Mouse (Mus musculus): Measurements from ENCODE around the gene Gm49366. TPM values are rescaled to one million over a fixed set of nuclear protein-coding genes. Genes with fewer than 3 reads are reported as not detected.
"Not testable (repeated sequence)": the region's sequence is repeated elsewhere in the genome, so short reads cannot be mapped to it uniquely, and the experiment has no call there.

The Gm49366 gene
- polyA plus RNA-seq, 1 experiment from 2014 or later, result not detected

DNA sequence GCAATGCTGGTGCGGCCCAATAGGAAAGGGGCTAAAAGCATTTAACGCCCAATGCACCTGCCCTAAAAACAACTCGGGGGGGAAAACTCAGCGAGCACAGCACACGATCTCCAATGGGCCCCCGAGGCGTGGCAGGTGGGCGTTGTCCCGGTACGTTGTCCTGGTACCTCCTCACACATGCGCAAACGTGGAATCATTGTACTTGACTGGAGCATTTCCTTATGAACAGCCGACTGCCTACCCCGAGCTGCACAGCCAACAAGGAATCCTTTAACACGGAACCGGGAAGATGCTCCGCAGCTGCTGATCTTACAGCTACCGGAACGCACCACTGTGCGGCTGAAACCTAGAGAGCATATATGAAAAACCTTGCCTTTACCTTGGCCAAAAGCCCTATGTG is 23.6 kb downstream of the Gm49366 start:
- no peak overlapping the region for H3K9ac ChIP-seq (ENCODE audit: low read length)
- H3K4me1 ChIP-seq (ENCODE audit: control insufficient read depth, insufficient read depth, low read length), result no peaks in the 10 kb centered on the region
- H3K36me3 ChIP-seq (ENCODE audit: control insufficient read depth, insufficient read depth, low read length), result no peaks in the 10 kb centered on the region
- 96% methylated on average over 20 of the region's 20 CpGs for WGBS
- no peak overlapping the region for H3K4me2 ChIP-seq (ENCODE audit: low read length)
- 0 out of 2 replicates have a peak, but pooled peaks cover 3% of the 10 kb centered on the region for H3K9me3 ChIP-seq (replicated peaks; ENCODE audit: control insufficient read depth, low read length)
- H3K27ac ChIP-seq (ENCODE audit: low read depth, low read length), result no peak overlapping the region
- no peak for ATAC-seq
- DNase-seq (ENCODE audit: low spot score), result no peak
- no peak overlapping the region for H3K4me3 ChIP-seq (ENCODE audit: low read depth, low read length)
- no peaks in the 10 kb centered on the region for H3K27me3 ChIP-seq (replicated peaks; ENCODE audit: control insufficient read depth, insufficient read depth, low read length)

GRCm38 (mm10) chr12:84063228-84063627 is 24.5 kb downstream of the Gm49366 start:
- peaks cover 4% of the 10 kb centered on the region; the same call in 1 of the 2 replicates for H3K27me3 ChIP-seq (replicated peaks; ENCODE audit: control insufficient read depth, insufficient read depth, low read length)
- H3K9me3 ChIP-seq (replicated peaks; ENCODE audit: control insufficient read depth, low read length), result 0 out of 2 replicates have a peak, but pooled peaks cover 3% of the 10 kb centered on the region
- H3K9ac ChIP-seq (ENCODE audit: low read length), result no peak overlapping the region
- H3K4me2 ChIP-seq (ENCODE audit: low read length), result no peak overlapping the region
- DNase-seq (ENCODE audit: low spot score), result no peak
- H3K4me1 ChIP-seq (ENCODE audit: control insufficient read depth, insufficient read depth, low read length), result no peaks in the 10 kb centered on the region
- no peak overlapping the region for H3K4me3 ChIP-seq (ENCODE audit: low read depth, low read length)
- no peaks in the 10 kb centered on the region for H3K36me3 ChIP-seq (ENCODE audit: control insufficient read depth, insufficient read depth, low read length)
- no peak overlapping the region for H3K27ac ChIP-seq (ENCODE audit: low read depth, low read length)
- 74% methylated on average over 5 of the region's 5 CpGs for WGBS
- no peak for ATAC-seq

DNA sequence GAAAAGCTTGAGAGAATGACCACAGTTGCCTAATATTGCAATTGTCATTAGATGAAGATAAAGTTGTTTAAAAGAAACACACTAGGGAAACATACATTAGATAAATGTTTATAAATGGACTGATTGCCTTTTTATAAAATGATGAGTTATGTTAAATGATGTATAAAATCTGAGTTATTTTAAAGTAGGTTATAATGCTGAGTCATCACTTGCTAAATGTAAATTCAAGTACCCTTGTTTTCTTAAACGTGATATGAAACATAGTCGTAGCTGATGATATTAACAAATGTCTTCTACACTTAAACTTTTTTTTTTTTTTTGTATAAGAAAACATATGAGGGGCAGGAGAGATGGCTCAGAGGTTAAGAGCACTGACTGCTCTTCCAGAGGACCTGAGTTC is 25.1 kb downstream of the Gm49366 start:
- no peak for ATAC-seq
- Histone ChIP-seq H3K4me1 (ENCODE audit: control insufficient read depth, insufficient read depth, low read length) (no peaks in the 10 kb centered on the region), H3K27me3 (replicated peaks; ENCODE audit: control insufficient read depth, insufficient read depth, low read length) (peaks cover 10% of the 10 kb centered on the region; the same call in 1 of the 2 replicates), H3K36me3 (ENCODE audit: control insufficient read depth, insufficient read depth, low read length) (no peaks in the 10 kb centered on the region), H3K4me2 (ENCODE audit: low read length) (no peak overlapping the region), H3K9ac (ENCODE audit: low read length) (no peak overlapping the region), H3K9me3 (replicated peaks; ENCODE audit: control insufficient read depth, low read length) (0 out of 2 replicates have a peak, but pooled peaks cover 3% of the 10 kb centered on the region), H3K27ac (ENCODE audit: low read depth, low read length) (no peak overlapping the region), H3K4me3 (ENCODE audit: low read depth, low read length) (no peak overlapping the region)
- 92% methylated on average over 2 of the region's 2 CpGs for WGBS
- DNase-seq (ENCODE audit: low spot score), result no peak

DNA sequence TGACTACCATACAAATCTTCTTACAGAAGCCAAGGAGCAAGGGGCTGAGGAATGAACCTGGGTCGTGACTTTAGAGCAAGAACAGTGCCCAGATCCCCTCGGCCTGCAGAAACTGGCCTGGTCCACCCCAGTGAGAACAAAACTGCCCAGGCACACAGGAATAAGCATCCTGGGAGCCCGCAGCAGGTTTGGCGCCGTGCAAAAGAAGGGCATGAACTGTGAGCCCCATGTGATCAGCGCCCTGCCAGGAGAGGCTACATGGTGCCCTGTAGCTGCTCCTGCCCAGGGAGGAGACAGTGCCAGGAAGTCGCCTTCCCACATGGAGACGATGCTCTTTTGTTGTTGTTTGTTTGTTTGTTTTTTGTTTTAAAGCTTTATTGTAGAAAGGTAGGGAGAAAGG is 25.9 kb downstream of the Gm49366 start:
- 80% methylated on average over 8 of the region's 8 CpGs for WGBS
- no peak for ATAC-seq

DNA sequence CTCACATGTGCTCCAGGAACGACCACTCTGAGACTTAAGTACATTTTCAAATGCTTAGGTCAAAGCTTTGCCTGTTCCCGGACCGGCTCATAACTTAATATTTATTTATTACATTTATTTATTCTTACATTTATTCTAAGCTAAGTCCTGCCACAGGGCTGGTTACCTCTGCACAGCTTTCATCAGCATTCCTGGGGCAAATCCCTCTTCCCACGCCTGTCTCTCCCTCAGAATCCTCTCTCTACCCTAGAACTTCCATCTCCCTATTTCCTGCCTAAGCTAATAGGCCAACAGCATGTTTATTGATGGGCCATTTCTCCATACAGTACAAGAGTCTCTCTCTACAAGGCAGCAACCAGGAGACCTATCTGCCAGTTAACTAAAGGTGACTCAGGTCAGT is 29.0 kb downstream of the Gm49366 start:
- Histone ChIP-seq H3K27ac (ENCODE audit: low read depth, low read length) (no peak overlapping the region), H3K4me1 (ENCODE audit: control insufficient read depth, insufficient read depth, low read length) (no peaks in the 10 kb centered on the region), H3K27me3 (replicated peaks; ENCODE audit: control insufficient read depth, insufficient read depth, low read length) (peaks cover 12% of the 10 kb centered on the region; the same call in 1 of the 2 replicates), H3K36me3 (ENCODE audit: control insufficient read depth, insufficient read depth, low read length) (no peaks in the 10 kb centered on the region), H3K9me3 (replicated peaks; ENCODE audit: control insufficient read depth, low read length) (0 out of 2 replicates have a peak, but pooled peaks cover 3% of the 10 kb centered on the region), H3K9ac (ENCODE audit: low read length) (no peak overlapping the region), H3K4me3 (ENCODE audit: low read depth, low read length) (no peak overlapping the region), H3K4me2 (ENCODE audit: low read length) (no peak overlapping the region)
- ATAC-seq (no peak), DNase-seq (ENCODE audit: low spot score) (no peak)
- 83% methylated on average over 4 of the region's 4 CpGs for whole genome bisulfite sequencing

More for the DNA sequence above, 25.9 kb downstream of the Gm49366 start:
- H3K9me3 ChIP-seq (replicated peaks; ENCODE audit: control insufficient read depth, low read length), result 0 out of 2 replicates have a peak, but pooled peaks cover 3% of the 10 kb centered on the region
- DNase-seq (ENCODE audit: low spot score), result no peak
- H3K4me2 ChIP-seq (ENCODE audit: low read length), result no peak overlapping the region
- no peak overlapping the region for H3K9ac ChIP-seq (ENCODE audit: low read length)
- H3K4me1 ChIP-seq (ENCODE audit: control insufficient read depth, insufficient read depth, low read length), result no peaks in the 10 kb centered on the region
- peaks cover 12% of the 10 kb centered on the region; the same call in 1 of the 2 replicates for H3K27me3 ChIP-seq (replicated peaks; ENCODE audit: control insufficient read depth, insufficient read depth, low read length)
- H3K36me3 ChIP-seq (ENCODE audit: control insufficient read depth, insufficient read depth, low read length), result no peaks in the 10 kb centered on the region
- no peak overlapping the region for H3K27ac ChIP-seq (ENCODE audit: low read depth, low read length)
- H3K4me3 ChIP-seq (ENCODE audit: low read depth, low read length), result no peak overlapping the region

- H3K4me2 ChIP-seq (ENCODE audit: low read length), result no peak overlapping the region
- H3K9ac ChIP-seq (ENCODE audit: low read length), result no peak overlapping the region
- ATAC-seq (no peak), DNase-seq (ENCODE audit: low spot score) (no peak)
- peaks cover 12% of the 10 kb centered on the region; the same call in 1 of the 2 replicates for H3K27me3 ChIP-seq (replicated peaks; ENCODE audit: control insufficient read depth, insufficient read depth, low read length)
- H3K36me3 ChIP-seq (ENCODE audit: control insufficient read depth, insufficient read depth, low read length), result no peaks in the 10 kb centered on the region
- no peak overlapping the region for H3K27ac ChIP-seq (ENCODE audit: low read depth, low read length)
- H3K4me3 ChIP-seq (ENCODE audit: low read depth, low read length), result no peak overlapping the region
- H3K4me1 ChIP-seq (ENCODE audit: control insufficient read depth, insufficient read depth, low read length), result no peaks in the 10 kb centered on the region
- 54% methylated on average over 8 of the region's 8 CpGs for WGBS
- H3K9me3 ChIP-seq (replicated peaks; ENCODE audit: control insufficient read depth, low read length), result 0 out of 2 replicates have a peak, but pooled peaks cover under 1% of the 10 kb centered on the region
Observed at GRCm38 (mm10) chr12:84068296-84068695, 29.6 kb downstream of the Gm49366 start.

DNA sequence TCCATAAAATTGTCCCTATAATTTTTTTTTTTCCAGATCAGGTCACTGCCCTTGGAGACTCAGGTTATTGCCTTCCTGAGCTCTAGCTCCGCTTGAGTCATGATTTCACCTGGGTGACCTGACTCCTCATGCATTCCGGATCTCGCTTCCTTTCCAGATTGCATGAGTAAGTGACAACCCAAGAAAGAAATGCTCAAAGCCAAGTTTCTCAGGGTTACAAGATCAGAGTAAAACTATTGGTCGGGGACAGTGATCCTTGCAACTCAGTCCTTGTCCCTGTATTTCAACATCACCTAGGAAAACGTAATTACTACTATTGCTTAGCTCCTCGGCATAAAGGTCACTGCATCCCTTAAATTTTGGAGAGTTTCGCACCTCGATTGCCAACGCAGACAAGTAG is 30.3 kb downstream of the Gm49366 start, which contains the start of gene Acot5:
Acot5 (plus strand) TSS at position 340 of the 400 bp plus-strand sequence.
- peak within 1 kb of the TSS; percentile 33 for H3K4me3 ChIP-seq (ENCODE audit: low read depth, low read length)
- no peaks in the 10 kb centered on the region for H3K9me3 ChIP-seq (replicated peaks; ENCODE audit: control insufficient read depth, low read length)
- H3K4me1 ChIP-seq (ENCODE audit: control insufficient read depth, insufficient read depth, low read length), result no peaks in the 10 kb centered on the region
- H3K27me3 ChIP-seq (replicated peaks; ENCODE audit: control insufficient read depth, insufficient read depth, low read length), result peaks cover 12% of the 10 kb centered on the region; the same call in 1 of the 2 replicates
- H3K9ac ChIP-seq (ENCODE audit: low read length), result peak within 1 kb of the TSS; percentile 41; the same call in 1 of the 2 replicates
- ATAC-seq (no peak), DNase-seq (ENCODE audit: low spot score) (no peak)
- no peaks in the 10 kb centered on the region for H3K36me3 ChIP-seq (ENCODE audit: control insufficient read depth, insufficient read depth, low read length)
- H3K4me2 ChIP-seq (ENCODE audit: low read length), result peak within 1 kb of the TSS; percentile 53
- no peak within 1 kb of the TSS for H3K27ac ChIP-seq (ENCODE audit: low read depth, low read length)
- WGBS, result 55% methylated on average over 9 of the region's 9 CpGs

- Histone ChIP-seq H3K27me3 (replicated peaks; ENCODE audit: control insufficient read depth, insufficient read depth, low read length) (peaks cover 12% of the 10 kb centered on the region; the same call in 1 of the 2 replicates), H3K4me3 (ENCODE audit: low read depth, low read length) (peak overlapping the region; percentile 33), H3K9ac (ENCODE audit: low read length) (peak overlapping the region; percentile 41; the same call in 1 of the 2 replicates), H3K4me2 (ENCODE audit: low read length) (peak overlapping the region; percentile 53)
- not testable (repeated sequence) for H3K36me3 ChIP-seq (ENCODE audit: control insufficient read depth, insufficient read depth, low read length); ATAC-seq; H3K9me3 ChIP-seq (replicated peaks; ENCODE audit: control insufficient read depth, low read length); DNase-seq (ENCODE audit: low spot score); H3K4me1 ChIP-seq (ENCODE audit: control insufficient read depth, insufficient read depth, low read length); H3K27ac ChIP-seq (ENCODE audit: low read depth, low read length)
- WGBS, result under 1% methylated on average over 32 of the region's 52 CpGs
Observed at GRCm38 (mm10) chr12:84069582-84069981, 30.8 kb downstream of the Gm49366 start.

- H3K27ac ChIP-seq (ENCODE audit: low read depth, low read length), result no peak overlapping the region
- ATAC-seq, result no peak
- DNase-seq (ENCODE audit: low spot score), result no peak
- no peak overlapping the region for H3K9ac ChIP-seq (ENCODE audit: low read length)
- no peaks in the 10 kb centered on the region for H3K36me3 ChIP-seq (ENCODE audit: control insufficient read depth, insufficient read depth, low read length)
- H3K4me2 ChIP-seq (ENCODE audit: low read length), result no peak overlapping the region
- H3K4me3 ChIP-seq (ENCODE audit: low read depth, low read length), result no peak overlapping the region
- 96% methylated on average over 2 of the region's 2 CpGs for WGBS
- peaks cover 12% of the 10 kb centered on the region; the same call in 1 of the 2 replicates for H3K27me3 ChIP-seq (replicated peaks; ENCODE audit: control insufficient read depth, insufficient read depth, low read length)
- no peaks in the 10 kb centered on the region for H3K4me1 ChIP-seq (ENCODE audit: control insufficient read depth, insufficient read depth, low read length)
- no peaks in the 10 kb centered on the region for H3K9me3 ChIP-seq (replicated peaks; ENCODE audit: control insufficient read depth, low read length)
Observed at GRCm38 (mm10) chr12:84071696-84072095, 33.0 kb downstream of the Gm49366 start.
